Mouse (Mus musculus): ENCODE measurements around the gene Gbgt1. TPM values are rescaled to one million over a fixed set of nuclear protein-coding genes. Genes with fewer than 3 reads are reported as not detected.

Gbgt1 gene
- total RNA-seq, 2 experiments from 2014 or later, result 1.4 to 2.1 TPM

GRCm38 (mm10) chr2:28527436-28528353 is 31.0 kb downstream of the Gbgt1 start:
- no peak for DNase-seq (ENCODE audit: low spot score in 2 of 2)

DNA sequence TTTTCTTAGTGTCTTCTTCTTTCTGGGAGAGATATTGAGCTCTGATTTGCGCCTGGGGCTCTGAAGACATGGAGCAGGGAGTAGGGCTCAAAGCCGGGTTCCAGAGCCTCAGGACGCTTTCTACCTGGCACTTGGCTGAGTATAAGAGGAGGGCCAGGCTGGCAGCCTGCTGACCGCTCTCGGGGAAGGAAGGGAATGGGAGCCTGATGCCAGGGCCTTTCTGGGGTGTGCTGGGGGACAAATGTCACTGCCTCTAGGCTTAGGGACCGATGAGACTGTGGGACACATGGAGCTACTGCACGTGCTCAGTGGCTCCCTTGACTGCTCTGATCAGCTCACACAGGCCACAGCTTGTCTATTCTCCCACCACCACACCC is 31.7 kb downstream of the Gbgt1 start:
- DNase-seq (ENCODE audit: low spot score in 2 of 2), result no peak

- no peak for DNase-seq (ENCODE audit: low spot score in 2 of 2)
Measured at GRCm38 (mm10) chr2:28529856-28530255, 33.2 kb downstream of the Gbgt1 start.

DNA sequence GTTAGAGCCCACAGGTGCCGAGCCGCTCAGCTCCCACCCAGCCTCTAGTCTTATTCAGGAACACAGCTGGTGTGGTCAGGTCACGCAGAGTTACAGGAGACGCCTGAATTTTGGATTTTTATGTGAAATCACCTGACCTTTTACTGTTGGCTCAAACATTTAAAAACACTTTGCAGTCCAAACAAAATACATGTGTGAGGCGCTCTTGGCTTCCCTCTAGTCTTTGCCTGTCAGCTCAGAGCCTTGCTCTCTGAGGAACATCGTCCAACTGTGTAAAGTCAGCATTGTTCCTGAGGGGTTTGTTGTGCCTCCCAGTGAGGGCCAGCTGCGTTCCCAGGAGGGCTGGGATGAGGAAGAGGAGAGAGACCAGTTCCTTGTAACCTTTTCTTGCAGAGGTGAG is 33.6 kb downstream of the Gbgt1 start:
- DNase-seq (ENCODE audit: low spot score in 2 of 2), result no peak

DNA sequence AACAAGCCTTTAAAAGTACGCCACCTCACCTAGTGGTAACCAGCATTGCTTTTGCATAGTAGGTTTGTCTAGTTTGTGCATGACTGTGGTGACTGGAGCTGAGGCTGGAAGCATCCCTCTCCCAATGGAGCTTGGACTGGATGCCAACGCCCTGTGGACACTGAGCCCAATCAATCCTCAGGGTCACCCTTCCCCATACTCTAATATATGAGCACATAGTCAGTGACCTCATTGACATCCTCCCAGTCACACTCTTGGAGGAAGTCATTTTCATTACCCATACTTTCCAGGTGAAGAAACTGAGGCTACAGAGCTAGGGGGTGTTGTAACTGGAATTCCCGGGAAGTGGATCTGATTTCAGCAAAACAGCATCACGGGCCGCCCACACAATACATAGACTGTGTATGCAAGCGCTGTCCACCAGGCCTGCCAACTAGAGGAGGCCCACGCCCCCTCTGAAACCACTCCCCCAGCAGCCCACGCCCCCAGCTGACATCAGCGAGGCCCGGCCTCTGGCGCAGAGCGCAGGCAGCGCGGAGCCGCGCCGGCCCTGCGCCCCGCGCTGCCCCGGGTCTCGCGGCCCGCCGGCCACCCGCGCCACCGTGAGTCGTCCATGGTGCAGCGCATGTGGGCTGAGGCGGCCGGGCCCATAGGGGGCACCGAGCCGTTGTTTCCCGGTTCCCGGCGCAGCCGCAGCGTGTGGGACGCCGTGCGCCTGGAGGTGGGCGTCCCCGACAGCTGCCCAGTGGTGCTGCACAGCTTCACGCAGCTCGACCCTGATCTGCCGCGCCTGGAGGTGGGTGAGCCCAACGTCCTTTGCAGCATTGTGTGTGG is 36.5 kb downstream of the Gbgt1 start:
- peak; percentile 81 to 88 for DNase-seq (ENCODE audit: low spot score in 2 of 2)

GRCm38 (mm10) chr2:28533901-28534435 is 37.3 kb downstream of the Gbgt1 start:
- DNase-seq (ENCODE audit: low spot score in 2 of 2), result no peak

DNA sequence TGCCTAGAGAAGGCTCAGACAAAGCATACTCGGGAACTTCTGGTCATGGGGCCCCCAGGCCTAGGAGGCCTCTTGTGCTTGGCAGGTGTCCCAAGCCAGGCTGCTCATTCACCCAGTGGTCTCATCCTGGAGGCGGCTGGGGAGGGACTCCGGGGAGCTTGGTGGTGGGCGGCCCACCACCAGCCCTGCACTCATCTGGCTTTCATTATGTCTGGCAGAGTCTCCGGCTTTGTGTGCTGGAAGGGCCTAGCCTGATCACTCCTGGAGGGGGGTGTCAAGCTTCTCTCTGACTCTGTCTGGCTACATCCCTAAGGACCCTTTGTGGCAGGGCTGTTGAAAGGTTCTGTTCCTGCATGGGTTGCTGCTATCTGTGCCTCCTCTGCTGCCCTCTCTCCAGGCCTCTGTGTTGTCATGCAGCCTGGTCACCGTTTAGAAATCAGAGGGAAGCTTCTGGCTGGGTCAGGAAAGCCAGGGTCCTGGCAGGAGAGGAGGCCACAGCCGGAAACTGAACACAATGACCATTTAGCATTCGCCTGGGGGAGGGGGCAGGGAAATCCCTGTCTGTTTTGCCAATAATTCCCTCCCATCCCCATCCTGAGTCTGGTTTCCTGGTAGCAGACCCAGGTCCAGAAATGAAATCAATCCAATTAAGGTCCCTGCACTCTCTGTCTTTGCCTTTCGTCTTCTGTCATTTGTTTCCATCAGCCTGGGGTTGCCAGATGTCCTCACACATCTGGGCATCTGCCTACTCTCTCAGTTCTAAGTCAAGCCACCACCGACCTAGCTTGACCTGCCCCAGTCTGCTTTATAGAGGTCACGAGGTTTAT is 38.0 kb downstream of the Gbgt1 start:
- peak in 1 of 2 experiments; percentile 57 for DNase-seq (ENCODE audit: low spot score in 2 of 2)

- DNase-seq (ENCODE audit: low spot score in 2 of 2), result peak in 1 of 2 experiments; percentile 46
Measured at GRCm38 (mm10) chr2:28535263-28535540, 38.5 kb downstream of the Gbgt1 start.

GRCm38 (mm10) chr2:28535650-28536049 is 39.0 kb downstream of the Gbgt1 start:
- DNase-seq (ENCODE audit: low spot score in 2 of 2), result peak; percentile 63 to 83

- no peak for DNase-seq (ENCODE audit: low spot score in 2 of 2)
Measured at GRCm38 (mm10) chr2:28536166-28536565, 39.5 kb downstream of the Gbgt1 start.

DNA sequence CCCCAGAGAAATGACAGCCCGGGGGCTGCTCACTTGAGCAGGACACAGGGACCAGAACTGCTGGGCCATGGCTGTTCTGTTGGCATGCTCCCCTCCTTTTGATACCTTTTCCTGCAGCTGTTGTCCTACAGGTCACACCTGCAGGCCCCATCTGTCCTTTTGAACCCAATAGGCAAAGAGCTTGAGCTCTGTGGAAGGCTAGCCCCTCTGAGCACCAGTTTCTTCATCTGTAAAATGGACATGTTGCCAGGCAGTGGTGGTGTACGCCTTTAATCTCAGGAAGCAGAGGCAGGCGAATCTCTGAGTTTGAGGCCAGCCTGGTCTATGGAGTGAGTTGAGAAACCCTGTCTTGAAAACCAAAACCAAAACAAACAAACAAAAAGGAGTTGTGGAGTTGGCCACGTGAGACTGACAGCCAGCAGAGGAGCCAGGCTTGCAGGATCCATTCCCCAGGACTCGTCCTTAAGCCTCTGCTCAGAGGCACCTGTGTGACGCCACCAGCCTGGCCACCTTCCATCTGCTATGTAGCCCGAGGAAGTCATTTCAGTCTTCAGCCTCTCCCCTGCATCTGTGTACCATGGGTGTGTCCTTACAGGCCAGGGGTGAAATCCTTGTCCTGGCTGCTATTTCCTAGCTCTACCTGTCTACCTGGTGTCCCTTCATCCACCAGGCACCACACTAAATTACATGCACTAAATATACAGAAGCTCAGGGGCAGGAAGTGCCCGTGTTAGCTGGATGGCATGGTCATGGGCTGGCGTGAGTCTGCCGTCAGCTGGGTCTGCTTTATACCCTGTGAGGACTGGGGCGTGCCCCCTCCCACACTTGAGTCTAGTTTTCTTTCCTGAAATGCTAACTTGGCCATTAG is 40.3 kb downstream of the Gbgt1 start:
- DNase-seq (ENCODE audit: low spot score in 2 of 2), result no peak

- no peak for DNase-seq (ENCODE audit: low spot score in 2 of 2)
Measured at GRCm38 (mm10) chr2:28537634-28537920, 40.9 kb downstream of the Gbgt1 start.

DNA sequence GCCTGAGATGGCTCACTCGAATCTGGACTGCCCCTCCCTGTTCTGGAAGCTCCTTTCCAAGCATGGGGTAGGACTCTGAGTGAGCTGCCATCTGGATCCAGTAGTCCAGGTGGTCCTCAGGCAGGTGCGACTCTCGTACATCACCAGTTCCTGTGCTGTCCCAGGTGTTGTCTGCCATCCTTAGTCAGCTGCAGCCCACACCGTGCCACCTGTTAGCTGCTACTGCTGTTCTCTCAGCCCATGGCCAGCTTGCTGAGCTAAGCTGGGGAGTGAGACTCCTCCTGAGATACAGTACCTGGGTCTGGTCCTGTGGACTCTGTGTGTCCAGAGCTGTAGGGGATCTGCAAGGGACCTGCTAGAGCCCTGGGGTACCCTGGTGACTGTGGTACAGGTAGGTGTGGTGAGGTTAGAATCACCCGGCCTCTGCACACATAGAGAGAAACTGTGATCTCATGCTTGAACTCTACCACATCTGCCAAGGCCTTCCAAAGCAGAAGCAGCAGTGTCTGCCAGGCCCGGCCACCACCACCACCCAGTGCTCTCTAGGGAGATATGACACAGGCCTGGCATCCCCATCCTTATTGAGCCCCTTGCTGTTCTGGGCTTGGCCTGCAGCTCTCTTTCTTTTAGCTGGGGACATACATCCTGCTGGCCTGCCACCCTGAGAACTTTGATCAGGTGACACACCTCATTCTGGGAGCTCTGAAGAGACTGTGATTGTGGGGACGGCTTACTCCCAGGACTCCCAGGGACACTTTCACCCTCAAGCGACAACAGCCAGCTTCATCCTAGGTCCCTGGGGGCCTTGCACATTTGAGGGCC is 41.5 kb downstream of the Gbgt1 start:
- no peak for DNase-seq (ENCODE audit: low spot score in 2 of 2)

GRCm38 (mm10) chr2:28538817-28539128 is 42.1 kb downstream of the Gbgt1 start:
- no peak for DNase-seq (ENCODE audit: low spot score in 2 of 2)

GRCm38 (mm10) chr2:28539206-28539605 is 42.5 kb downstream of the Gbgt1 start:
- DNase-seq (ENCODE audit: low spot score in 2 of 2), result peak; percentile 66 to 68

DNA sequence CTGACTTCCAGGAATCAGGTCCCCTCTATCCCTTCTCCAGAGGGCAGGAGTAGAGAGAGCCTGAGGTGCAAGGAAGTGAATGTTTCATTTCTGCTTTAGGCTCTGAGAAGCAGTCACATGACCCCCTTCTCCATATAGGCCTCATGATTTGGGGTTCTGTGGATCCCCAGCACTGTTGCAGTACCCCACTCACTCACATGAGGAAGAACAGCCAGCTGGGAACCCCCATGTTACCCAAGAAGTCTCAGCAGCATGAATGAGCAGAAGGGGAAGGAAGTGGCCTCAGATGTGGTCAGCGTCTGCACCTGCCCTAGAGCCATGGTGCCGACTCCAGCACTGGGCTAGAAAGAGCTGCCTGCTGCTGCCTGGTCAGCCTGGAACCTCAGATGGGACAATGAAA is 43.3 kb downstream of the Gbgt1 start:
- DNase-seq (ENCODE audit: low spot score in 2 of 2), result no peak

- no peak for DNase-seq (ENCODE audit: low spot score in 2 of 2)
Measured at GRCm38 (mm10) chr2:28540587-28541227, 44.0 kb downstream of the Gbgt1 start.

- peak; percentile 61 to 75 for DNase-seq (ENCODE audit: low spot score in 2 of 2)
Measured at GRCm38 (mm10) chr2:28543894-28544293, 47.2 kb downstream of the Gbgt1 start.

GRCm38 (mm10) chr2:28545976-28546375 is 49.3 kb downstream of the Gbgt1 start:
- DNase-seq (ENCODE audit: low spot score in 2 of 2), result peak in 1 of 2 experiments; percentile 41

Measured in layer of hippocampus, postnatal 14 days (tissue).